Mouse (Mus musculus) erythroblast, embryonic 14.5 days (primary cell): ENCODE measurements around the gene Mmgt2. TPM values are rescaled to one million over a fixed set of nuclear protein-coding genes. Genes with fewer than 3 reads are reported as not detected.

Source experiments
- H3K27me3 ChIP-seq: 2 replicates; pipeline ENCODE4 v1.6.1; 2012; ENCODE audit warnings: inconsistent platforms; ENCODE audit not compliant: control insufficient read depth
- H3K36me3 ChIP-seq: 2 replicates; pipeline ENCODE4 v1.6.1; 2012; ENCODE audit warnings: mild to moderate bottlenecking, inconsistent platforms; ENCODE audit not compliant: control insufficient read depth
- H3K4me1 ChIP-seq: 2 replicates; pipeline ENCODE4 v1.6.1; 2012; ENCODE audit warnings: inconsistent platforms; ENCODE audit not compliant: control insufficient read depth
- H3K4me3 ChIP-seq: replicated peaks from 2 replicates; pipeline ENCODE3; 2012; ENCODE audit warnings: moderate library complexity, mild to moderate bottlenecking, inconsistent platforms
- H3K9me3 ChIP-seq: 2 replicates; pipeline ENCODE4 v1.6.1; 2012; ENCODE audit warnings: low read length, inconsistent platforms, mixed read lengths; ENCODE audit not compliant: control insufficient read depth
- GATA1 ChIP-seq: IDR thresholded peaks from 2 replicates; pipeline ENCODE4 v1.6.1; 2012; ENCODE audit warnings: low read length, inconsistent platforms, mixed read lengths
- TAL1 ChIP-seq: IDR thresholded peaks from 3 replicates; pipeline ENCODE4 v1.6.1; 2012; ENCODE audit warnings: low read length, inconsistent platforms, mixed read lengths
- polyA plus RNA-seq: library from polyadenylated mRNA; stranded (reverse); fragments of >175 nt; gene quantifications from 2 replicates; pipeline ENCODE4 v1.2.3, GENCODE M21; 2012

The Mmgt2 gene
- polyA plus RNA-seq, 1 experiment, result 0.25 TPM

- Histone ChIP-seq H3K27me3 (no peaks in the 10 kb centered on the region), H3K4me1 (no peaks in the 10 kb centered on the region; the same call in 1 of the 2 replicates), H3K4me3 (no peak overlapping the region), H3K9me3 (no peaks in the 10 kb centered on the region), H3K36me3 (no peaks in the 10 kb centered on the region)
- no peak for TF ChIP-seq TAL1
- no peak for TF ChIP-seq GATA1
Measured at GRCm38 (mm10) chr11:62678778-62679354, 30.4 kb downstream of the Mmgt2 start.

GRCm38 (mm10) chr11:62679954-62680353 is 31.5 kb downstream of the Mmgt2 start:
- Histone ChIP-seq H3K4me1 (no peaks in the 10 kb centered on the region; the same call in 1 of the 2 replicates), H3K36me3 (no peaks in the 10 kb centered on the region), H3K4me3 (no peak overlapping the region), H3K27me3 (no peaks in the 10 kb centered on the region), H3K9me3 (no peaks in the 10 kb centered on the region)
- TF ChIP-seq TAL1 (no peak), GATA1 (no peak)

GRCm38 (mm10) chr11:62691592-62691991 is 43.1 kb downstream of the Mmgt2 start:
- H3K9me3 ChIP-seq, result no peaks in the 10 kb centered on the region
- no peak for TF ChIP-seq GATA1
- no peak for TF ChIP-seq TAL1
- no peak overlapping the region for H3K4me3 ChIP-seq
- H3K4me1 ChIP-seq, result no peaks in the 10 kb centered on the region
- no peaks in the 10 kb centered on the region for H3K36me3 ChIP-seq
- H3K27me3 ChIP-seq, result no peaks in the 10 kb centered on the region

GRCm38 (mm10) chr11:62693299-62694184 is 45.1 kb downstream of the Mmgt2 start:
- Histone ChIP-seq H3K4me1 (no peaks in the 10 kb centered on the region), H3K36me3 (no peaks in the 10 kb centered on the region), H3K27me3 (no peaks in the 10 kb centered on the region), H3K9me3 (no peaks in the 10 kb centered on the region), H3K4me3 (no peak overlapping the region)
- TF ChIP-seq GATA1 (no peak), TAL1 (no peak)

GRCm38 (mm10) chr11:62695126-62695525 is 46.7 kb downstream of the Mmgt2 start:
- no peak for TF ChIP-seq TAL1
- TF ChIP-seq GATA1, result no peak
- Histone ChIP-seq H3K9me3 (no peaks in the 10 kb centered on the region), H3K27me3 (no peaks in the 10 kb centered on the region), H3K36me3 (no peaks in the 10 kb centered on the region), H3K4me3 (no peak overlapping the region), H3K4me1 (no peaks in the 10 kb centered on the region)

- Histone ChIP-seq H3K9me3 (no peaks in the 10 kb centered on the region), H3K27me3 (no peaks in the 10 kb centered on the region), H3K36me3 (no peaks in the 10 kb centered on the region), H3K4me1 (no peaks in the 10 kb centered on the region), H3K4me3 (no peak overlapping the region)
- TF ChIP-seq GATA1 (no peak), TAL1 (no peak)
Measured at GRCm38 (mm10) chr11:62699749-62700148, 51.3 kb downstream of the Mmgt2 start.

GRCm38 (mm10) chr11:62701218-62701617 is 52.8 kb downstream of the Mmgt2 start:
- no peaks in the 10 kb centered on the region for H3K9me3 ChIP-seq
- no peaks in the 10 kb centered on the region for H3K27me3 ChIP-seq
- no peaks in the 10 kb centered on the region for H3K36me3 ChIP-seq
- no peak for TF ChIP-seq TAL1
- TF ChIP-seq GATA1, result no peak
- no peak overlapping the region for H3K4me3 ChIP-seq
- H3K4me1 ChIP-seq, result no peaks in the 10 kb centered on the region

GRCm38 (mm10) chr11:62706141-62706540 is 57.7 kb downstream of the Mmgt2 start:
- TF ChIP-seq GATA1, result no peak
- no peak for TF ChIP-seq TAL1
- Histone ChIP-seq H3K27me3 (no peaks in the 10 kb centered on the region), H3K36me3 (no peaks in the 10 kb centered on the region), H3K4me1 (no peaks in the 10 kb centered on the region), H3K4me3 (no peak overlapping the region), H3K9me3 (no peaks in the 10 kb centered on the region)

GRCm38 (mm10) chr11:62708252-62708651 is 59.8 kb downstream of the Mmgt2 start:
- Histone ChIP-seq H3K27me3 (no peaks in the 10 kb centered on the region), H3K9me3 (no peaks in the 10 kb centered on the region), H3K4me3 (no peak overlapping the region), H3K4me1 (no peaks in the 10 kb centered on the region), H3K36me3 (no peaks in the 10 kb centered on the region)
- TF ChIP-seq TAL1 (no peak), GATA1 (no peak)
